Mouse (Mus musculus): ENCODE measurements around the gene Cldn9. TPM values are rescaled to one million over a fixed set of nuclear protein-coding genes. Genes with fewer than 3 reads are reported as not detected.

The Cldn9 gene
- total RNA-seq (2023): not detected

GRCm38 (mm10) chr17:23683856-23684672 is at the start of gene Cldn9:
Gene Cldn9 (minus strand): TSS chr17:23684026.

GRCm38 (mm10) chr17:23725999-23726757 is 42.4 kb upstream of the Cldn9 start, which contains the start of gene Pkmyt1:
Gene Pkmyt1 (plus strand): TSS chr17:23726336.

GRCm38 (mm10) chr17:23722376-23723125 is 38.7 kb upstream of the Cldn9 start, which contains the start of gene 1520401A03Rik:
Gene 1520401A03Rik (minus strand): TSS chr17:23722783.

GRCm38 (mm10) chr17:23679127-23679835 is 4.5 kb downstream of the Cldn9 start, which contains the start of gene Cldn6:
Gene Cldn6 (plus strand): TSS chr17:23679249.

GRCm38 (mm10) chr17:23677236-23677679 is 6.6 kb downstream of the Cldn9 start, which contains the start of gene Tnfrsf12a:
Gene Tnfrsf12a (minus strand): TSS chr17:23677468.

GRCm38 (mm10) chr17:23673424-23674073 is 10.3 kb downstream of the Cldn9 start, which contains the start of the genes Hcfc1r1 and Thoc6:
Gene Hcfc1r1 (plus strand): TSS chr17:23673596.
Gene Thoc6 (minus strand): TSS chr17:23673882.

GRCm38 (mm10) chr17:23660117-23660875 is 23.5 kb downstream of the Cldn9 start, which contains the start of gene Bicdl2:
Gene Bicdl2 (plus strand): TSS chr17:23660506.

GRCm38 (mm10) chr17:23644613-23645495 is 39.0 kb downstream of the Cldn9 start, which contains the start of gene Mmp25:
Gene Mmp25 (minus strand): TSS chr17:23645277.

Other genes with a start within 250 kb of the Cldn9 start
- not detected for gene Vmn2r117, start 204.3 kb downstream of the Cldn9 start, total RNA-seq (2023)
- 10 to 100 TPM; 10.0 to 11.4 TPM for gene Zfp213, start 119.8 kb downstream of the Cldn9 start, total RNA-seq (2023)
- gene Zfp13, start 84.5 kb downstream of the Cldn9 start, total RNA-seq (2023): not detected
- not detected for gene Zscan10, start 83.2 kb downstream of the Cldn9 start, total RNA-seq (2023)
- 1 to 10 TPM in 1 of 2 experiments, under 1 TPM in 1; 0.47 to 1.0 TPM for gene Mmp25, start 38.7 kb downstream of the Cldn9 start, total RNA-seq (2023)
- gene Bicdl2, start 23.5 kb downstream of the Cldn9 start, total RNA-seq (2023): not detected
- 10 to 100 TPM; 34.9 to 35.2 TPM for gene Hcfc1r1, start 10.4 kb downstream of the Cldn9 start, total RNA-seq (2023)
- gene Thoc6, start 10.1 kb downstream of the Cldn9 start, total RNA-seq (2023): 10 to 100 TPM; 18.6 to 19.2 TPM
- 10 to 100 TPM; 24.3 to 27.1 TPM for gene Tnfrsf12a, start 6.6 kb downstream of the Cldn9 start, total RNA-seq (2023)
- gene Cldn6, start 4.8 kb downstream of the Cldn9 start, total RNA-seq (2023): not detected
- gene 1520401A03Rik, start 38.8 kb upstream of the Cldn9 start, total RNA-seq (2023): not detected
- gene Pkmyt1, start 42.3 kb upstream of the Cldn9 start, total RNA-seq (2023): 10 to 100 TPM; 35.4 to 36.1 TPM
- 1 to 10 TPM; 2.5 to 6.1 TPM for gene Paqr4, start 56.8 kb upstream of the Cldn9 start, total RNA-seq (2023)
- 1 to 10 TPM; 2.6 to 2.9 TPM for gene Kremen2, start 61.8 kb upstream of the Cldn9 start, total RNA-seq (2023)
- 10 to 100 TPM; 29.1 to 32.6 TPM for gene Flywch1, start 87.6 kb upstream of the Cldn9 start, total RNA-seq (2023)
- gene Flywch2, start 102.1 kb upstream of the Cldn9 start, total RNA-seq (2023): under 1 TPM in 1 of 2 experiments, not detected in 1; 0.89 TPM
- gene Srrm2, start 106.5 kb upstream of the Cldn9 start, total RNA-seq (2023): 1,000 to 10,000 TPM; 1,478 to 1,622 TPM
- gene Elob, start 145.1 kb upstream of the Cldn9 start, total RNA-seq (2023): 100 to 1,000 TPM; 205 to 212 TPM
- not detected for gene Prss33, start 152.0 kb upstream of the Cldn9 start, total RNA-seq (2023)
- not detected for gene Prss32, start 159.8 kb upstream of the Cldn9 start, total RNA-seq (2023)
- gene Prss41, start 160.1 kb upstream of the Cldn9 start, total RNA-seq (2023): 1 to 10 TPM; 1.0 to 1.2 TPM
- not detected for gene Prss21, start 184.0 kb upstream of the Cldn9 start, total RNA-seq (2023)
- gene Dcpp1, start 196.8 kb upstream of the Cldn9 start, total RNA-seq (2023): not detected
- not detected for gene Dcpp2, start 196.9 kb upstream of the Cldn9 start, total RNA-seq (2023)
- gene Dcpp3, start 233.4 kb upstream of the Cldn9 start, total RNA-seq (2023): not detected

Data from T-cell, adult 66 days (primary cell).